8 mouse cellular contexts compared by ENCODE assay signal in the genomic region with DNA sequence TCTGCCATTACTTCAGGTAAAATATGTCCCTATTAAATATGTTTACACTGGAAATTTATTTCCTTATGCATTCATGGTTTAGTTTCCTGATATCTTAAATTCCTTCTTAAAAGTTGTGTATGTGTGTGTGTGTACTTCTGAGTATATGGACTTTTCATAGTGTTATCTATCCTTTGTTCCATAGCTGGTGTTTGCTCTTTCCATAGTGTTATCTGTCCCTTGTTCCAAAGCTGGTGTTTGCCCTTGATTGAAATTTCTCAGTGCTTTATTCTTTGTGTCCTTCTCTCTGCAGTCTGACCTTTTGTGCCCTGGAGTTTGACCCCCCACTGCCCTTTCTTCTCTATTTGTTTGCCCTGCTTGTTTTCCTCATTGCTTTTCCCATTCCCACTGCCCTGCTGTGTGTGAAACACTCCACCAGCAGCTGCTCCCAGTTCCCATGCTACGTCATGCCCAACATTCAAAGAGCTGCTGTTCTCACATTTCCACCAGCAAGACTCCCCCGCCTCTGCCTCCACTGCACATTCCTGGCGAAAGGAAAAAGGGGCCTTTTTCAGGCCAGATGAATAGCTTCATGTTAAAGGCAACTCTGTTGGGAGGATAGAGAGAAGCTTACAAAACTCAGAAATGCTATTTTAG.
DNase-seq lines count a peak whose midpoint lies in the region; ATAC-seq lines count a peak whose summit lies in the region.

No protein-coding gene starts in this region.

- H3K4me3 ChIP-seq in hindbrain, embryonic 14.5 days (replicated peaks; ENCODE audit: low read length): no peak overlapping the region
- no peak overlapping the region for H3K4me3 ChIP-seq in limb, embryonic 13.5 days
- H3K4me3 ChIP-seq in midbrain, embryonic 13.5 days (replicated peaks): no peak overlapping the region

- H3K4me2 ChIP-seq in hindbrain, embryonic 14.5 days (replicated peaks): no peak overlapping the region
- H3K4me2 ChIP-seq in limb, embryonic 13.5 days (replicated peaks): no peak overlapping the region
- no peak overlapping the region for H3K4me2 ChIP-seq in midbrain, embryonic 13.5 days (replicated peaks)

- peak; percentile 66; the same call in 1 of the 2 replicates for ATAC-seq in hindbrain, embryonic 14.5 days (ENCODE audit: low FRiP score)
- ATAC-seq in limb, embryonic 13.5 days (ENCODE audit: low FRiP score, low read depth): peak; percentile 80
- ATAC-seq in midbrain, embryonic 13.5 days: peak; percentile 93

- 0 out of 2 replicates have a peak, but pooled peaks cover 3% of the 10 kb centered on the region for H3K27me3 ChIP-seq in hindbrain, embryonic 14.5 days (ENCODE audit: control insufficient read depth, insufficient read depth, low read length)
- H3K27me3 ChIP-seq in limb, embryonic 13.5 days: no peaks in the 10 kb centered on the region
- no peaks in the 10 kb centered on the region for H3K27me3 ChIP-seq in midbrain, embryonic 13.5 days

- 29% methylated on average over 3 of the region's 3 CpGs for WGBS in hindbrain, embryonic 14.5 days
- 25% methylated on average over 3 of the region's 3 CpGs for WGBS in limb, embryonic 13.5 days
- WGBS in midbrain, embryonic 13.5 days: 40% methylated on average over 3 of the region's 3 CpGs

- H3K27ac ChIP-seq in hindbrain, embryonic 14.5 days: no peak overlapping the region
- no peak overlapping the region for H3K27ac ChIP-seq in limb, embryonic 13.5 days
- no peak overlapping the region for H3K27ac ChIP-seq in midbrain, embryonic 13.5 days

- DNase-seq in cerebellum, adult 11-12 months: peak; percentile 1
- DNase-seq in cerebellum, adult 8-10 months: no peak
- peak; percentile 42 for DNase-seq in fibroblast of lung, adult 2 months (ENCODE audit: low read depth)
- DNase-seq in hindbrain, embryonic 14.5 days (ENCODE audit: low spot score): no peak
- DNase-seq in yolk sac, embryonic 10.5 days (ENCODE audit: low spot score): peak; percentile 36
- no peak for DNase-seq in c-Kit-positive CD71-positive TER-119-positive erythroid progenitor cells, embryonic 14.5 days (ENCODE audit: low spot score)

- no peaks in the 10 kb centered on the region for H3K9me3 ChIP-seq in hindbrain, embryonic 14.5 days (ENCODE audit: control insufficient read depth, low read length)
- H3K9me3 ChIP-seq in limb, embryonic 13.5 days: no peaks in the 10 kb centered on the region
- H3K9me3 ChIP-seq in midbrain, embryonic 13.5 days: no peaks in the 10 kb centered on the region

- no peaks in the 10 kb centered on the region for H3K36me3 ChIP-seq in hindbrain, embryonic 14.5 days (replicated peaks; ENCODE audit: control insufficient read depth, insufficient read depth)
- H3K36me3 ChIP-seq in limb, embryonic 13.5 days: no peaks in the 10 kb centered on the region
- no peaks in the 10 kb centered on the region for H3K36me3 ChIP-seq in midbrain, embryonic 13.5 days

- H3K4me1 ChIP-seq in hindbrain, embryonic 14.5 days (replicated peaks; ENCODE audit: control insufficient read depth, insufficient read depth, low read length): no peaks in the 10 kb centered on the region
- H3K4me1 ChIP-seq in limb, embryonic 13.5 days: no peaks in the 10 kb centered on the region
- 0 out of 2 replicates have a peak, but pooled peaks cover 4% of the 10 kb centered on the region for H3K4me1 ChIP-seq in midbrain, embryonic 13.5 days (replicated peaks)

- H3K9ac ChIP-seq in hindbrain, embryonic 14.5 days: no peak overlapping the region
- H3K9ac ChIP-seq in limb, embryonic 13.5 days: no peak overlapping the region
- H3K9ac ChIP-seq in midbrain, embryonic 13.5 days (replicated peaks): no peak overlapping the region

Comparison
In these comparisons a context has a peak if more than half of its experiments do, and no peak if none do; other contexts are left out.
1. DNase-seq: peak in cerebellum, adult 11-12 months (single experiment), fibroblast of lung, adult 2 months (single experiment) and yolk sac, embryonic 10.5 days (single experiment); none in cerebellum, adult 8-10 months (single experiment), hindbrain, embryonic 14.5 days (single experiment) and c-Kit-positive CD71-positive TER-119-positive erythroid progenitor cells, embryonic 14.5 days (single experiment).
2. Peak in every context shown above with its lines, with median percentiles within 50 percentile points of each other: ATAC-seq.